Mouse (Mus musculus): ENCODE measurements around the gene Tomm5. TPM values are rescaled to one million over a fixed set of nuclear protein-coding genes. Genes with fewer than 3 reads are reported as not detected.
A peak's percentile ranks its signal among the peaks of the same experiment; 100 is the strongest.
"Not testable (repeated sequence)": the region's sequence is repeated elsewhere in the genome, so short reads cannot be mapped to it uniquely, and the experiment has no call there.

Tomm5 gene
- total RNA-seq, 4 experiments from 2014 or later = 67.7 to 76.8 (median 68.6) TPM

- no peak for DNase-seq (ENCODE audit: low spot score in 2 of 2)
These were observed 41.7 kb downstream of the Tomm5 start for GRCm38 (mm10) chr4:45066036-45066730.

GRCm38 (mm10) chr4:45064577-45064976 lies 43.3 kb downstream of the Tomm5 start:
- no peak for DNase-seq (ENCODE audit: low spot score in 2 of 2)

- DNase-seq (ENCODE audit: low spot score in 2 of 2) = not testable (repeated sequence)
These were observed 44.1 kb downstream of the Tomm5 start for GRCm38 (mm10) chr4:45063836-45064235.

DNA sequence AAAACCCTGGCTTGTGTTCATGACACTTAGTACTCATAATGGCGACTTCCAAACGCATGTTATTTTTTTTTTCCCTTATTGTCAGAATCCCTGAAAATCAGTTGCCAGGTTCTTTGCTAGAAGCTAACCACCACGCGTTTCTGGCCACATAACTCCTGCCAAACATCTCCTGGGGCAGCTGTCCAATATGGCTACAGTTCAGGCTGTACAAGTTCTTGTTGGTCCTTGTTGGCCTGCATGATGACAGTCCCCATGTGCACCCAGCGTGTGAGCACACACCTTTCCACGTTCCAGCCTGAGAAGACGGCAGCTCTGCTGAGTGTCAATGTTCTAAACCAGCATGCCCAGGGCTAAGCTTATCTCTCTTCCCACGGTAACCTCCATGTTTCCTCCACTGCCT lies 52.5 kb downstream of the Tomm5 start:
- DNase-seq (ENCODE audit: low spot score in 2 of 2) = peak; percentile 40 to 54

Other genes with a start within 250 kb of the Tomm5 start
- 10 to 100 TPM; 21.2 to 29.7 (median 26.3) TPM for gene Grhpr, start 126.7 kb downstream of the Tomm5 start, total RNA-seq (2022)
- gene Zbtb5, start 95.7 kb downstream of the Tomm5 start, total RNA-seq (2022) = 1 to 10 TPM; 2.2 to 2.7 (median 2.5) TPM
- gene Polr1e, start 89.5 kb downstream of the Tomm5 start, total RNA-seq (2022) = 1 to 10 TPM; 3.7 to 6.7 (median 4.0) TPM
- 1 to 10 TPM; 1.4 to 2.6 (median 1.9) TPM for gene Fbxo10, start 23.5 kb downstream of the Tomm5 start, total RNA-seq (2022)
- gene Frmpd1, start 76.8 kb upstream of the Tomm5 start, total RNA-seq (2022) = under 1 TPM in 1 of 4 experiments, not detected in 3; 0.04 TPM
- 1 to 10 TPM; 4.5 to 7.3 (median 4.6) TPM for gene Trmt10b, start 189.0 kb upstream of the Tomm5 start, total RNA-seq (2022)
- 10 to 100 TPM in 2 of 4 experiments, 1 to 10 TPM in 2; 8.3 to 10.5 (median 9.8) TPM for gene Dcaf10, start 234.0 kb upstream of the Tomm5 start, total RNA-seq (2022)
- 10 to 100 TPM; 11.7 to 15.8 (median 12.8) TPM for gene Exosc3, start 234.6 kb upstream of the Tomm5 start, total RNA-seq (2022)